Mouse (Mus musculus): ENCODE results near the gene Ptpn13.

DNA sequence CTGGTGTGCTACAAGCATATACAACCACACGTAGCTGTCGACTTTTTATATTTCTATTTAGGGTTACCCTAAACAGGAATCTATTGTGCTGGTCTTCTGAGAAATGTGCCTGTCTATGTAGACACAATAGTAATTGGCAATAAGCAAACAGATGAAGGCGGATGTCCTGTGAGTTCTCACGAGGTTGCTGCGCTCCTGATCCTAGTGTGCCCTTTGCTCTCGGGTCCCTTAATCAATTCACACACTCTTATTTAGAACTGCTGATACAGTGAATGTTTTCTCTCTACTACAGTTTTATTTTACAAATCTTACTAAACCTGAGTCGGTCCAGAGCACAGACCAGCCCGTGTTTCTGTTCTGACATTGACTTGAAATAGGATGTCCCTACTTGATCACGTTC, 135.6 kb downstream of the Ptpn13 start:
- TF ChIP-seq POLR2A (IDR thresholded peaks at IDR 0.05; ENCODE audit: low read depth, low read length) (no peak), GABPA (IDR thresholded peaks at IDR 0.05; ENCODE audit: insufficient replicate concordance, low read depth, low read length) (no peak), ZC3H11A (IDR thresholded peaks at IDR 0.05; ENCODE audit: low read depth, low read length) (no peak), SMC3 (IDR thresholded peaks at IDR 0.05; ENCODE audit: low read depth, low read length) (no peak), ZKSCAN1 (IDR thresholded peaks at IDR 0.05; ENCODE audit: borderline replicate concordance, low read depth, low read length) (no peak), USF2 (conservative IDR thresholded peaks at IDR 0.05; ENCODE audit: low read depth, low read length) (no peak), CTCF (conservative IDR thresholded peaks at IDR 0.05 in 1 of 2, IDR thresholded peaks at IDR 0.05 in 1 of 2; ENCODE audit: low read depth in 2 of 2, low read length in 2 of 2) (no peak), NRF1 (IDR thresholded peaks at IDR 0.05; ENCODE audit: low read depth, low read length) (no peak), IRF4 (IDR thresholded peaks at IDR 0.05; ENCODE audit: low read depth, low read length) (no peak), MAZ (IDR thresholded peaks at IDR 0.05; ENCODE audit: low read depth, low read length) (no peak), RCOR1 (conservative IDR thresholded peaks at IDR 0.05; ENCODE audit: low read depth, low read length) (no peak), ZNF384 (IDR thresholded peaks at IDR 0.05; ENCODE audit: low read depth, low read length) (no peak)

Data from CH12.LX (cell line).